Mouse (Mus musculus): Measurements from ENCODE around the gene Xlr4c.
"Not testable (repeated sequence)": the region's sequence is repeated elsewhere in the genome, so short reads cannot be mapped to it uniquely, and the experiment has no call there.

DNA sequence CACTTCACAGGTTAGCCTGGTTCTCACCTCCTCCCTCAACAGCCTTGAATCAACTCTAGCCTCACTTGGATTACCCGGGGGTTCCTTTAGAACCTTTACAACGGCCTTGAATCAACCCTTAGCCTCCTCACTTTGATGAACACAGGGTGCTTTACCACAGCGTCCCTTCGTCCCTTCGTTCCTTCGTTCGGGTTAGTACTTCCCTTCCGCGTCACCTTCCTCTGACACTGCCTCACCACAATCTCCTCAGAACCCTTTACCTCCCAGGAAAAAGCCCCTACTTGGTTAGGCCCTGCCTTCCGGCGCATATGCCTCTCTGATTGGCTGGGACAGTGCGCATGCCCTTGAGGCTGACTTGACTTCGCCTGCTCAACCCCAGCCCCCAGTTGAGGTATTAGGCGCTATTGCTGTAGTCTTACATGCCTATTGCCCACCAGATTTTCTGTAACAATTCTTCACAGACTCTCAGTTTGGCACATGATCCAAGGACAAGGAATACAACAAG lies at the start of gene Xlr4c:
- not testable (repeated sequence) for TF ChIP-seq POLR2A (IDR thresholded peaks at IDR 0.05; ENCODE audit: low read depth, low read length); CTCF (conservative IDR thresholded peaks at IDR 0.05; ENCODE audit: insufficient read depth, insufficient read length, low read depth, low read length)
